Mouse (Mus musculus) frontal cortex, adult (tissue): ENCODE measurements at regions not wholly inside any gene's neighbourhood (a gene's known extent, or its start where the extent isn't known, plus 50 kb on each side); places are given as distances from the start of the nearest gene placed in this dataset.

Experiments
- ATAC-seq: cut with Nextera tagmentation; 2 replicates; pipeline ENCODE4 v1.9.2; 2017; ENCODE audit warnings: mild to moderate bottlenecking, moderate library complexity, mixed read lengths; ENCODE audit not compliant: low TSS enrichment

- ATAC-seq: no peak
Observed at GRCm38 (mm10) chr1:28677700-28678099, 102.4 kb downstream of the Gm597 start.

DNA sequence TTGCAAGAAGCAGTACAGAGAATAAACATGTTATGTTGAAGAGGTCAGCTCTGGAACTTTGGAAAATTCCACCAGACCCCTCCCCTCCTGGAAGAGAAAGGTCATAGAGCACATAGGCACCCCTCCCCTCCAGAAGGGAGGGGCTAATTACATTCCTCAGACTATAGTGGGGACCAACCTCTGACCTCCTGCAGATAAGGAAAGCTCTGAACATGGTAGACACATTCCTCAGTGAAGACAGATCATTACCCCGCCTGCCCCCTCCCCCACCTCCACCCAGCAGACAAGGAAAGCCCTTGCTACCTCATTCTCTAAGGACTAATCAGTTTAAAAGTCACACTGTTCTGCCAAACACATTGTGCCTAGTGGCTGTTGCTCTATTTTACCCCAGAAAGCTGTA is 104.7 kb downstream of the Gm597 start:
- no peak for ATAC-seq

GRCm38 (mm10) chr1:28640818-28641217 is 139.2 kb downstream of the Gm597 start:
- no peak for ATAC-seq

DNA sequence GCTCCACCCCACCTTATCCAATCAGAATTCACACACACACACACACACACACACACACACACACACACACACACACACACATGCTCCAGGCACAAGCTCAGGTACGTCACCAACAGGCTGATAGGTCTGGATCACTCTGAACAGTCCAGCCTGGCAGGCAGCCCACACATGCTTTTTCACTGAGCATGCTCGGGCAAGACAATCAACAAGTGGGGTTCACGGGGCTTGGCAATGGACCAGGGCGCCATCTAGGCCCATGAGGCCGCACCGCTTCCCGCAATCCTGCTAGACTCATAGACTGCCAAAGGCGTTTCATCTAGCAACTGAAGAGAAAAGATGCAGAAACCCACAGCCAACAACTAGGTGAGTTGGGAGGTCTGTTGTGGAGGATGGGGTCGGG is 157.3 kb downstream of the Gm597 start:
- ATAC-seq: no peak

DNA sequence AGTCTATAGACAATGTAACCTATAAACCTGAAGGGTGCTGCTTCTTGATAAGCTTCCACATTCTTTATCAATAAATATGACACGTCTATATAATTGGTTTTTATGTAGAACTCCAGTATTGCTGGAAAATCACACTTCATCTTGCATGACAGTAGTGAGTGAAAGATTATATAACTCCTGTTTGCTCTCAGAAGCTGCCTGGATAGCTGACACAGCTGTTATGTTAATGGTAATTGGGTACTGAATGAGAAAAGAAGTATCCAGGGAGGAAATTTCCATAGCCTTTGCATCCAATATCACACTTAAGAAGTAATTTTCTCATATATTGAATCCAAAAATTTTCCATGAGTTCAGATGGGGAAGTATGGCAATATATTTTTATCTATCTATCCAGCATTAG is 177.7 kb downstream of the Gm597 start:
- peak; percentile 82 for ATAC-seq

- ATAC-seq: no peak
Observed at GRCm38 (mm10) chr1:28565383-28566154, 214.5 kb downstream of the Gm597 start.

DNA sequence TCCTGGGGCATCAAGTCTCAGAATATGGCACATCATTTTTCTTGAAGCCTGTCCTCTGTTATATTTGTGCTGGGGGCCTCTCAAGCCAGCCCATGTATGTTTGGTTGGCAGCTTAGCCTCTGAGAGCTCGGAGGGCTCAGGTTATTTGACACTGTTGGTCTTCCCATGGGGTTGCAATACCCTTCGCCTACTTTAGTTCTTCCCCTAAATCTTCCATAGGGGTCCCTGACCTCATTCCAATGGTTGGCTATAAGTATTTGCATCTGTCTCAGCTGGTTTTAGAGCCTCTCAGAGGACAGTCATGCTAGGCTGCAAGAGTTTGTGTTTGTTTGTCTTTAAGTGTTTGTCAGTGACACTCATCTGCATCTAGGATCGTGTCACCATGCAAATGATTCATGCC is 216.2 kb downstream of the Gm597 start:
- ATAC-seq: no peak
